Mouse (Mus musculus) forebrain, embryonic 13.5 days (tissue): ENCODE data around the gene Clec2d. TPM values are rescaled to one million over a fixed set of nuclear protein-coding genes. Genes with fewer than 3 reads are reported as not detected.

Experiments
- ATAC-seq: fragments of 200-750 bp; cut with Nextera tagmentation; 2 replicates; pipeline ENCODE4 v1.8.0; 2017
- H3K27ac ChIP-seq: fragments of 300-500 bp; sonication (generic); 2 replicates; pipeline ENCODE4 v1.5.1; 2015; ENCODE audit warnings: inconsistent platforms, mild to moderate bottlenecking, moderate library complexity
- H3K27me3 ChIP-seq: fragments of 300-500 bp; sonication (generic); 2 replicates; pipeline ENCODE4 v1.6.1; 2015; ENCODE audit warnings: mild to moderate bottlenecking, inconsistent platforms
- H3K36me3 ChIP-seq: fragments of 300-500 bp; sonication (generic); 2 replicates; pipeline ENCODE4 v1.6.1; 2015; ENCODE audit warnings: mild to moderate bottlenecking, inconsistent platforms; ENCODE audit not compliant: poor library complexity, severe bottlenecking
- H3K4me1 ChIP-seq: fragments of 300-500 bp; sonication (generic); 2 replicates; pipeline ENCODE4 v1.6.1; 2015; ENCODE audit warnings: inconsistent platforms
- H3K4me2 ChIP-seq: fragments of 300-500 bp; sonication (generic); 2 replicates; pipeline ENCODE4 v1.6.1; 2015; ENCODE audit warnings: inconsistent platforms, mild to moderate bottlenecking, moderate library complexity
- H3K4me3 ChIP-seq: fragments of 300-500 bp; sonication (generic); 2 replicates; pipeline ENCODE4 v1.5.1; 2015; ENCODE audit warnings: mild to moderate bottlenecking, inconsistent platforms
- H3K9ac ChIP-seq: fragments of 300-500 bp; sonication (generic); 2 replicates; pipeline ENCODE4 v1.6.1; 2015; ENCODE audit warnings: mild to moderate bottlenecking, inconsistent platforms
- H3K9me3 ChIP-seq: fragments of 300-500 bp; sonication (generic); replicated peaks from 2 replicates; pipeline ENCODE4 v1.6.1; 2016; ENCODE audit warnings: inconsistent platforms
- WGBS: fragments of 180-500 bp; shearing (Covaris S2); methylation state at CpG from one replicate; pipeline ENCODE4 v1.1.7; 2015; 5-methylcytosine and 5-hydroxymethylcytosine counted together
- polyA plus RNA-seq: library from polyadenylated mRNA; unstranded; fragments of >200 nt; fragmentation: Nextera tagmentation; extraction: Ambion mirVana; gene quantifications from 2 replicates; pipeline ENCODE4 v1.2.1, GENCODE M21; 2015

Gene Clec2d
- polyA plus RNA-seq, 1 experiment from 2014 or later = not detected

- Histone ChIP-seq H3K9me3 (no peaks in the 10 kb centered on the region), H3K4me2 (no peak overlapping the region), H3K9ac (no peak overlapping the region), H3K27ac (no peak overlapping the region), H3K4me1 (no peaks in the 10 kb centered on the region), H3K4me3 (no peak overlapping the region), H3K27me3 (no peaks in the 10 kb centered on the region), H3K36me3 (no peaks in the 10 kb centered on the region)
- WGBS = 83% methylated on average over 3 of the region's 3 CpGs
- ATAC-seq = no peak
These were observed 36.4 kb downstream of the Clec2d start for GRCm38 (mm10) chr6:129216721-129217230.

- WGBS = 83% methylated on average over 5 of the region's 5 CpGs
- no peaks in the 10 kb centered on the region for H3K4me1 ChIP-seq
These were observed 37.8 kb downstream of the Clec2d start for GRCm38 (mm10) chr6:129218191-129218696.

GRCm38 (mm10) chr6:129219897-129220517 lies 39.6 kb downstream of the Clec2d start:
- no peaks in the 10 kb centered on the region for H3K36me3 ChIP-seq
- H3K27me3 ChIP-seq = no peaks in the 10 kb centered on the region
- no peak for ATAC-seq
- H3K9me3 ChIP-seq = no peaks in the 10 kb centered on the region
- no peak overlapping the region for H3K4me2 ChIP-seq
- H3K4me3 ChIP-seq = no peak overlapping the region
- H3K27ac ChIP-seq = no peak overlapping the region
- 86% methylated on average over 3 of the region's 3 CpGs for WGBS
- no peaks in the 10 kb centered on the region for H3K4me1 ChIP-seq
- no peak overlapping the region for H3K9ac ChIP-seq

More at GRCm38 (mm10) chr6:129218191-129218696, 37.8 kb downstream of the Clec2d start:
- Histone ChIP-seq H3K27me3 (no peaks in the 10 kb centered on the region), H3K27ac (no peak overlapping the region), H3K9me3 (no peaks in the 10 kb centered on the region), H3K4me2 (no peak overlapping the region), H3K9ac (no peak overlapping the region), H3K4me3 (no peak overlapping the region), H3K36me3 (no peaks in the 10 kb centered on the region)
- ATAC-seq = no peak

GRCm38 (mm10) chr6:129221053-129221452 lies 40.6 kb downstream of the Clec2d start:
- Histone ChIP-seq H3K4me2 (no peak overlapping the region), H3K27me3 (no peaks in the 10 kb centered on the region), H3K9ac (no peak overlapping the region), H3K27ac (no peak overlapping the region), H3K36me3 (no peaks in the 10 kb centered on the region), H3K9me3 (no peaks in the 10 kb centered on the region), H3K4me3 (no peak overlapping the region), H3K4me1 (no peaks in the 10 kb centered on the region)
- 98% methylated on average over 1 of the region's 1 CpGs for WGBS
- ATAC-seq = no peak

- WGBS = 85% methylated on average over 3 of the region's 3 CpGs
- no peak for ATAC-seq
These were observed 41.9 kb downstream of the Clec2d start for GRCm38 (mm10) chr6:129222188-129222800.

GRCm38 (mm10) chr6:129223611-129224010 lies 43.2 kb downstream of the Clec2d start:
- no peak for ATAC-seq
- no peaks in the 10 kb centered on the region for H3K27me3 ChIP-seq
- H3K9ac ChIP-seq = no peak overlapping the region
- H3K4me2 ChIP-seq = no peak overlapping the region
- H3K4me1 ChIP-seq = no peaks in the 10 kb centered on the region
- WGBS = 75% methylated on average over 2 of the region's 2 CpGs
- H3K27ac ChIP-seq = no peak overlapping the region
- H3K9me3 ChIP-seq = no peaks in the 10 kb centered on the region
- H3K36me3 ChIP-seq = no peaks in the 10 kb centered on the region
- no peak overlapping the region for H3K4me3 ChIP-seq

More at GRCm38 (mm10) chr6:129222188-129222800, 41.9 kb downstream of the Clec2d start:
- Histone ChIP-seq H3K9ac (no peak overlapping the region), H3K4me3 (no peak overlapping the region), H3K9me3 (no peaks in the 10 kb centered on the region), H3K27ac (no peak overlapping the region), H3K4me2 (no peak overlapping the region), H3K27me3 (no peaks in the 10 kb centered on the region), H3K4me1 (no peaks in the 10 kb centered on the region), H3K36me3 (no peaks in the 10 kb centered on the region)

- H3K4me1 ChIP-seq = no peaks in the 10 kb centered on the region
- ATAC-seq = no peak
- no peaks in the 10 kb centered on the region for H3K36me3 ChIP-seq
- no peak overlapping the region for H3K27ac ChIP-seq
- 73% methylated on average over 1 of the region's 1 CpGs for WGBS
- H3K9me3 ChIP-seq = no peaks in the 10 kb centered on the region
- no peak overlapping the region for H3K9ac ChIP-seq
- H3K4me3 ChIP-seq = no peak overlapping the region
- H3K27me3 ChIP-seq = no peaks in the 10 kb centered on the region
- no peak overlapping the region for H3K4me2 ChIP-seq
These were observed 43.7 kb downstream of the Clec2d start for GRCm38 (mm10) chr6:129224090-129224489.

GRCm38 (mm10) chr6:129225078-129225477 lies 44.7 kb downstream of the Clec2d start:
- H3K4me1 ChIP-seq = peaks cover 2% of the 10 kb centered on the region; the same call in 1 of the 2 replicates
- no peaks in the 10 kb centered on the region for H3K9me3 ChIP-seq
- H3K4me2 ChIP-seq = no peak overlapping the region
- 78% methylated on average over 2 of the region's 2 CpGs for WGBS
- no peak overlapping the region for H3K27ac ChIP-seq
- ATAC-seq = no peak
- no peaks in the 10 kb centered on the region for H3K36me3 ChIP-seq
- no peak overlapping the region for H3K9ac ChIP-seq
- H3K4me3 ChIP-seq = no peak overlapping the region
- no peaks in the 10 kb centered on the region for H3K27me3 ChIP-seq

- H3K27me3 ChIP-seq = no peaks in the 10 kb centered on the region
- ATAC-seq = no peak
- peaks cover 3% of the 10 kb centered on the region; the same call in 1 of the 2 replicates for H3K4me1 ChIP-seq
- H3K4me3 ChIP-seq = no peak overlapping the region
- no peak overlapping the region for H3K27ac ChIP-seq
- H3K36me3 ChIP-seq = no peaks in the 10 kb centered on the region
- no peaks in the 10 kb centered on the region for H3K9me3 ChIP-seq
- 69% methylated on average over 3 of the region's 3 CpGs for WGBS
- no peak overlapping the region for H3K9ac ChIP-seq
- no peak overlapping the region for H3K4me2 ChIP-seq
These were observed 48.7 kb downstream of the Clec2d start for GRCm38 (mm10) chr6:129228935-129229773.

- Histone ChIP-seq H3K4me1 (peaks cover 3% of the 10 kb centered on the region; the same call in 1 of the 2 replicates), H3K4me3 (no peak overlapping the region), H3K36me3 (no peaks in the 10 kb centered on the region), H3K27me3 (no peaks in the 10 kb centered on the region), H3K4me2 (no peak overlapping the region), H3K27ac (no peak overlapping the region), H3K9me3 (no peaks in the 10 kb centered on the region), H3K9ac (no peak overlapping the region)
- 0 out of 2 replicates have a peak, but pooled peaks have one; percentile 16 for ATAC-seq
- WGBS = 77% methylated on average over 3 of the region's 3 CpGs
These were observed 49.6 kb downstream of the Clec2d start for GRCm38 (mm10) chr6:129229774-129230578.
